Mouse (Mus musculus) heart, embryonic 10.5 days (tissue): ENCODE measurements around the gene Olfr312. TPM values are rescaled to one million over a fixed set of nuclear protein-coding genes. Genes with fewer than 3 reads are reported as not detected.

ENCODE experiments used
- DNase-seq: peaks from one replicate; pipeline ENCODE4 v3.0.0-alpha.2; 2017; ENCODE audit warnings: low spot score
- H3K27ac ChIP-seq: fragments of 300-500 bp; sonication (generic); 2 replicates; pipeline ENCODE4 v1.5.1; 2016; ENCODE audit warnings: mild to moderate bottlenecking
- H3K27me3 ChIP-seq: fragments of 300-500 bp; sonication (generic); 2 replicates; pipeline ENCODE4 v1.6.1; 2016; ENCODE audit warnings: mild to moderate bottlenecking; ENCODE audit not compliant: poor library complexity, insufficient read depth, severe bottlenecking
- H3K36me3 ChIP-seq: fragments of 300-500 bp; sonication (generic); 2 replicates; pipeline ENCODE4 v1.6.1; 2016; ENCODE audit warnings: mild to moderate bottlenecking, moderate library complexity
- H3K4me1 ChIP-seq: fragments of 300-500 bp; sonication (generic); 2 replicates; pipeline ENCODE4 v1.6.1; 2016; ENCODE audit warnings: mild to moderate bottlenecking
- H3K4me3 ChIP-seq: fragments of 300-500 bp; sonication (generic); 2 replicates; pipeline ENCODE4 v1.5.1; 2016; ENCODE audit warnings: mild to moderate bottlenecking, moderate library complexity
- H3K9me3 ChIP-seq: fragments of 300-500 bp; sonication (generic); 2 replicates; pipeline ENCODE4 v1.6.1; 2016; ENCODE audit warnings: mild to moderate bottlenecking, moderate library complexity
- WGBS: fragments of 180-500 bp; shearing (Covaris S2); methylation state at CpG from one replicate; pipeline ENCODE4 v1.1.7; 2016; 5-methylcytosine and 5-hydroxymethylcytosine counted together
- polyA plus RNA-seq: library from polyadenylated mRNA; unstranded; fragments of >200 nt; fragmentation: Nextera tagmentation; extraction: Ambion mirVana; gene quantifications from 2 replicates; pipeline ENCODE4 v1.2.1, GENCODE M21; 2016

The Olfr312 gene
- polyA plus RNA-seq, 1 experiment from 2014 or later: not detected

- no peak for DNase-seq
- Histone ChIP-seq H3K27me3 (no peaks in the 10 kb centered on the region), H3K4me1 (peaks cover 12% of the 10 kb centered on the region), H3K9me3 (no peaks in the 10 kb centered on the region), H3K27ac (no peak overlapping the region), H3K36me3 (peaks cover 24% of the 10 kb centered on the region), H3K4me3 (no peak overlapping the region)
- 78% methylated on average over 4 of the region's 4 CpGs for WGBS
Observed at GRCm38 (mm10) chr11:58870961-58871360, 41.9 kb downstream of the Olfr312 start.

DNA sequence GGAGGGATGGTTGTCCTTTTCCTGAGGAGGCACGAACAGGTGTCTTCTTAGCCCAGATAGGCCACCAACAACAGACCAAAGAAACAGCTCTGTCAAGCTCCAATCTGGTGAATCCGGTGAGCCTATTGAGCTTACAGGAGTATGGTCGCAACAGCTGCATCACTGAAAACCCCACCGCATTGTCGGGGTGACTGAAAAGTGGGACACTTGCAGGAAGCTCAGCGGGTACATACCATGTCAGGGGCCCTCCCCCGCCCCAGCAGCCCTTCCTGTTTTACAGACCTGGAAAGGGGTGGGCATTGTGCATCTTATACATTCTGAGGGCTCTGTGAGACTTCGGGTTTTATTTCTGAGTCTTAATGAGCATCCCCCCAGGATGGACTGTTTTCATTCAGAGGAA, 54.7 kb downstream of the Olfr312 start:
- no peak for DNase-seq
- WGBS: 83% methylated on average over 8 of the region's 8 CpGs
- Histone ChIP-seq H3K27ac (no peak overlapping the region), H3K4me3 (no peak overlapping the region), H3K4me1 (no peaks in the 10 kb centered on the region), H3K36me3 (peaks cover 36% of the 10 kb centered on the region), H3K27me3 (no peaks in the 10 kb centered on the region), H3K9me3 (no peaks in the 10 kb centered on the region)

Other genes with a start within 250 kb of the Olfr312 start
- not detected in 2 replicates for gene Olfr324, start 234.1 kb upstream of the Olfr312 start, polyA plus RNA-seq
- gene 2210407C18Rik, start 213.2 kb upstream of the Olfr312 start, polyA plus RNA-seq: not detected in 2 replicates
- gene Olfr323, start 198.7 kb upstream of the Olfr312 start, polyA plus RNA-seq: not detected in 2 replicates
- 1.1 and 1.2 TPM in 2 replicates for gene Trim58, start 188.8 kb upstream of the Olfr312 start, polyA plus RNA-seq
- not detected in 2 replicates for gene Olfr322, start 170.5 kb upstream of the Olfr312 start, polyA plus RNA-seq
- not detected in 2 replicates for gene Olfr320, start 148.1 kb upstream of the Olfr312 start, polyA plus RNA-seq
- gene Olfr319, start 130.1 kb upstream of the Olfr312 start, polyA plus RNA-seq: not detected in 2 replicates
- not detected in 2 replicates for gene Olfr318, start 105.2 kb upstream of the Olfr312 start, polyA plus RNA-seq
- not detected in 2 replicates for gene Olfr317, start 90.0 kb upstream of the Olfr312 start, polyA plus RNA-seq
- gene Olfr316, start 76.5 kb upstream of the Olfr312 start, polyA plus RNA-seq: not detected in 2 replicates
- not detected in 2 replicates for gene Olfr315, start 56.0 kb upstream of the Olfr312 start, polyA plus RNA-seq
- not detected in 2 replicates for gene Olfr314, start 46.3 kb upstream of the Olfr312 start, polyA plus RNA-seq
- gene Fam183b, start 27.3 kb upstream of the Olfr312 start, polyA plus RNA-seq: 1.0 and 1.4 TPM in 2 replicates
- gene Olfr313, start 14.2 kb upstream of the Olfr312 start, polyA plus RNA-seq: not detected in 2 replicates
- not detected in 2 replicates for gene Olfr311, start 10.0 kb downstream of the Olfr312 start, polyA plus RNA-seq
- 4.4 and 7.4 TPM in 2 replicates for gene Gm12258, start 17.9 kb downstream of the Olfr312 start, polyA plus RNA-seq
- gene 2810021J22Rik, start 38.0 kb downstream of the Olfr312 start, polyA plus RNA-seq: 4.1 and 8.1 TPM in 2 replicates
- gene Zfp39, start 75.0 kb downstream of the Olfr312 start, polyA plus RNA-seq: 3.9 and 5.4 TPM in 2 replicates
- not detected in 2 replicates for gene Btnl10, start 88.7 kb downstream of the Olfr312 start, polyA plus RNA-seq
- gene Rnf187, start 109.7 kb downstream of the Olfr312 start, polyA plus RNA-seq: 169 and 213 TPM in 2 replicates
- gene Hist3h2ba, start 119.7 kb downstream of the Olfr312 start, polyA plus RNA-seq: 4.8 and 9.8 TPM in 2 replicates
- gene Hist3h2a, start 125.4 kb downstream of the Olfr312 start, polyA plus RNA-seq: 15.5 and 15.9 TPM in 2 replicates
- 0.75 and 0.79 TPM in 2 replicates for gene Trim17, start 125.4 kb downstream of the Olfr312 start, polyA plus RNA-seq
- gene Trim11, start 148.9 kb downstream of the Olfr312 start, polyA plus RNA-seq: 24.0 and 31.4 TPM in 2 replicates